Mouse (Mus musculus): ENCODE measurements around the gene Arrdc5. TPM values are rescaled to one million over a fixed set of nuclear protein-coding genes. Genes with fewer than 3 reads are reported as not detected.

The Arrdc5 gene
- polyA plus RNA-seq, 1 experiment from 2014 or later: not detected

DNA sequence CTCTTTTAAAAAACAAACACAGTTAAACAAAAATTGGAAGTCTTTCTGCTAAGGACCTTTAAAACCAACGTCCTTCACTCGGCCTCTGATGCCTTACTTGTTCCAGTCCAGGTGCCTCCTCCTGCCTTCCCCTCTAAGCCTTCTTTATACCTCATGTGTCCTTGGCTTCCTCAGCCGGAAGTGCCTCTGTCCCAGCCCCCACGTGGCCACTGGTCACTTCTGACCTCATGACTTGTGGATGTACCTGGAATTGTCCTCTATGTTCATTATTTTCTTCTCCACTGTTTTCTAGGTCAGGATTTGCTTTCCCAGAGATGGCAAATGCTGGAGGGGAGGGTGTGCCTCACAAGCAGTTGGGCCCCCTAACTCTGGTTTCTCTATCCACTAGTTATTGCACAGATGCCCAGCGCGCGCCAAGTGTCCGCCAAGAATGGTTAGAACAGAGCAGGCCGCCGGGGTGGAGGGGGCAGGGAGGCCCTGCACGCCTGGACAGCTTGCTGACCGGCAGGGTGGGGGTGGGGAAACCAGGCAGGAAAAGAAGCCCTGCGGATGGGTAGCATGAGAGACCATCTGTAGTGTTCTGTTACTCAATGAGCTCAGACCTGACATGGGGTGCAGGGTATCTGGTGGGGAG is 2.4 kb upstream of the Arrdc5 start:
- 0 out of 2 replicates have a peak overlapping the region, but pooled peaks have one; percentile 74 for H3K4me3 ChIP-seq
- no peaks in the 10 kb centered on the region for H3K9me3 ChIP-seq
- no peaks in the 10 kb centered on the region; the same call in 1 of the 2 replicates for H3K27me3 ChIP-seq
- H3K4me2 ChIP-seq: peak overlapping the region; percentile 90
- peaks cover 40% of the 10 kb centered on the region for H3K4me1 ChIP-seq (replicated peaks)
- 26% methylated on average over 13 of the region's 13 CpGs for WGBS
- H3K27ac ChIP-seq (replicated peaks): no peak overlapping the region
- no peak for ATAC-seq (ENCODE audit: low read depth)
- 0 out of 2 replicates have a peak overlapping the region, but pooled peaks have one; percentile 17 for H3K9ac ChIP-seq
- H3K36me3 ChIP-seq: no peaks in the 10 kb centered on the region

GRCm38 (mm10) chr17:56298238-56298637 is 1.8 kb downstream of the Arrdc5 start:
- Histone ChIP-seq H3K27ac (replicated peaks) (no peak overlapping the region), H3K4me3 (no peak overlapping the region), H3K4me2 (no peak overlapping the region), H3K9ac (no peak overlapping the region), H3K4me1 (replicated peaks) (peaks cover 9% of the 10 kb centered on the region), H3K9me3 (no peaks in the 10 kb centered on the region), H3K27me3 (no peaks in the 10 kb centered on the region; the same call in 1 of the 2 replicates), H3K36me3 (no peaks in the 10 kb centered on the region)
- no peak for ATAC-seq (ENCODE audit: low read depth)
- WGBS: 91% methylated on average over 1 of the region's 1 CpGs

DNA sequence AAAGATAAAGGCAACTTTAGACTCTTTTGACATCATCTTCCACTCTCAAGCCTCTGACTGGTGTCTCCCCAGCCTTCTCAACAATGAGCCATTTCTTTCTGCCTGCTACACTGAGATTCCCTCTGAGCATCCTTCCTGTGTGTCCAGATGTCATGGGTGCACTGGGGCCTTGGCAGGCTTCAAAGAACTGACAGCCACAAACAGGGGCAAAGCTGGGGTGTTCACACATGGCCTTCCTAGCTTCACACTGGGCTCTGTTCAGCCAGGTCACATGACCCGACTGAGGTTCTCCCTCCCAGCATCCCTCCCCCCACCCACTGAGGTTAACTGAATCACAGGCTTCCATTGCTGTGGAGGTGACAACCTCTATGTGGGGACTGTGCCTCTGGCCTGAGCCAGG is 3.9 kb downstream of the Arrdc5 start:
- WGBS: 80% methylated on average over 1 of the region's 1 CpGs
- H3K4me1 ChIP-seq (replicated peaks): peaks cover 5% of the 10 kb centered on the region
- H3K9me3 ChIP-seq: no peaks in the 10 kb centered on the region
- no peak overlapping the region for H3K4me2 ChIP-seq
- no peak overlapping the region for H3K9ac ChIP-seq
- ATAC-seq (ENCODE audit: low read depth): no peak
- H3K4me3 ChIP-seq: no peak overlapping the region
- H3K36me3 ChIP-seq: no peaks in the 10 kb centered on the region
- no peak overlapping the region for H3K27ac ChIP-seq (replicated peaks)
- H3K27me3 ChIP-seq: no peaks in the 10 kb centered on the region

- Histone ChIP-seq H3K4me3 (no peak overlapping the region), H3K27me3 (no peaks in the 10 kb centered on the region), H3K4me1 (replicated peaks) (peaks cover 24% of the 10 kb centered on the region), H3K4me2 (no peak overlapping the region), H3K9ac (no peak overlapping the region), H3K9me3 (no peaks in the 10 kb centered on the region), H3K36me3 (no peaks in the 10 kb centered on the region), H3K27ac (replicated peaks) (no peak overlapping the region)
- no peak for ATAC-seq (ENCODE audit: low read depth)
- WGBS: 86% methylated on average over 19 of the region's 19 CpGs
Measured at GRCm38 (mm10) chr17:56294241-56294640, 5.8 kb downstream of the Arrdc5 start.

DNA sequence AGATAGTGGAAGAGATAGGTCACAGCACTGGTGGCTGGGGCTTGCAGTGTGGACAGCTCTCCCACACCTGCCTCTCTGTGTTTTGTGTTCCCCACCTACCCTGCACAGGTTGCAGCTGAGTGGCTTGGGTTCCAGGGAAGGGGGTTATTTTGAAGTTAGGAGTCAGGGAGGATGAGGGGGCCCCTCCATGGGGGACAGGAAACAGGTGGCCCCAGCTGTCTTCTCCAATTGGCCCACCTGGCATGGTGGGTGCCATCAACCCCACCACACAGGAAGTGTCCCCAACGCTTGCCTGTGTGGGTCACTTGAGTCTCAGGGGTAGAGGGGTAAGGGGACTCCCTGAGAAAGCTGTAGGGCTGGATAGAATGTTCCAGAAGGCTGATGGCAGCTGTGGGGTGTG is 6.8 kb downstream of the Arrdc5 start:
- H3K9me3 ChIP-seq: no peaks in the 10 kb centered on the region
- H3K4me2 ChIP-seq: no peak overlapping the region
- H3K9ac ChIP-seq: no peak overlapping the region
- ATAC-seq (ENCODE audit: low read depth): no peak
- H3K27me3 ChIP-seq: no peaks in the 10 kb centered on the region
- no peak overlapping the region for H3K4me3 ChIP-seq
- WGBS: 86% methylated on average over 1 of the region's 1 CpGs
- no peaks in the 10 kb centered on the region for H3K36me3 ChIP-seq
- peaks cover 32% of the 10 kb centered on the region for H3K4me1 ChIP-seq (replicated peaks)
- H3K27ac ChIP-seq (replicated peaks): no peak overlapping the region

GRCm38 (mm10) chr17:56292531-56293222 is 7.4 kb downstream of the Arrdc5 start, which contains the start of gene Plin3:
TSS of gene Plin3 (minus strand) at chr17:56292873.
- Histone ChIP-seq H3K36me3 (no peaks in the 10 kb centered on the region), H3K27me3 (no peaks in the 10 kb centered on the region), H3K4me3 (no peak within 1 kb of the TSS), H3K27ac (replicated peaks) (no peak within 1 kb of the TSS; the same call in 1 of the 2 replicates), H3K4me1 (replicated peaks) (peaks cover 38% of the 10 kb centered on the region), H3K4me2 (no peak within 1 kb of the TSS), H3K9ac (no peak within 1 kb of the TSS; the same call in 1 of the 2 replicates), H3K9me3 (no peaks in the 10 kb centered on the region)
- 86% methylated on average over 4 of the region's 4 CpGs for WGBS
- ATAC-seq (ENCODE audit: low read depth): no peak

DNA sequence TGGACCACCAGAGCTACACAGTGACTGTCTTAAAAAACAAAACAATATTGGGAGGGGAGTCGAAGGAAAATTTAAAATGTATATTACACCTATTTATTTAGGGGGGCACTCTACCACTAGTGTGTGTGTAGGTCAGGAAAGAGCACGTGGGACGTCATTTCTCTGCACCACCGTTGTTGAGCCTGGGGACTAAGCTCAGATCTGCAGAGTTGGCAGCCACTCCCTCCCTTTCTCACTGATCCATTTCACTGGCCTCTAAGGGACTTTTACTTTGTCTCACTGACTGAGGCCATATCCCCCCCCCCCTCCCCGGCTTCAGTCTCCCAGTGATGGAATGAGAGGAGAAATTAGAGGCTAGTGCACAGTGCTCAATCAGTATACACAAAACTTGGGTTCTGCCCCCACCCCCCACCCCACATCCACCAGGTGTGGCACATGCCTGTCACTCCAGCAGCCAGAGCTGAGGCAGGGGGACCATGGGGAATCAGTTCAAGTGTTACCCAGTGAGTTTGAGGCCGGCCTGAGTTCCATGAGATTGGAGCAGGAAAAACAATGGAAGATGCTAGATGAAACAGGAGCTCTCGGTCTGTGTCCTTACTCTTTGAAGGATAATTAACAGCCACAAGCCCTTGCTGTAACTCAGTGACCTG is 8.1 kb downstream of the Arrdc5 start:
- Histone ChIP-seq H3K9ac (no peak overlapping the region; the same call in 1 of the 2 replicates), H3K4me3 (no peak overlapping the region), H3K9me3 (no peaks in the 10 kb centered on the region), H3K27me3 (no peaks in the 10 kb centered on the region), H3K36me3 (no peaks in the 10 kb centered on the region), H3K4me2 (no peak overlapping the region), H3K4me1 (replicated peaks) (peaks cover 40% of the 10 kb centered on the region), H3K27ac (replicated peaks) (no peak overlapping the region; the same call in 1 of the 2 replicates)
- ATAC-seq (ENCODE audit: low read depth): peak; percentile 4; the same call in 1 of the 2 replicates
- WGBS: 57% methylated on average over 7 of the region's 7 CpGs

DNA sequence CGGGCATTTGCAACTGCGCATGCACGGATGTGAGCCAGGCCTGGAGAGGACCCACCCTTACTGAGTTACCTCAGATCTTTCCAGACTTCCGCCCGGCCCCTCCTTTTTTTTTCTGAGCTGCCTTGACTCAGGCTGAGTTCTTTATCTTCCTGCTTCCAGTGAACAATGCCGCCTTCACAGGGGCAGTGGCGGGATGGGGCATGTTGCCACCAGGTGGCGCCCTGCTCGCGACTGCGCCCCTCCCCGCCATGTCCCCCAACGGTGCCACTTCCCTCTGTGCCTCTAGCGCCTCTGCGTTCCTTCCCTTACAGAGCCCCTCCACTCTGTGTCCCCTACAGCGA is 8.9 kb downstream of the Arrdc5 start:
- Histone ChIP-seq H3K4me1 (replicated peaks) (peaks cover 40% of the 10 kb centered on the region), H3K4me2 (peak overlapping the region; percentile 51), H3K27ac (replicated peaks) (peak overlapping the region; percentile 72), H3K27me3 (no peaks in the 10 kb centered on the region), H3K9ac (0 out of 2 replicates have a peak overlapping the region, but pooled peaks have one; percentile 50), H3K4me3 (peak overlapping the region; percentile 35; the same call in 1 of the 2 replicates), H3K9me3 (no peaks in the 10 kb centered on the region), H3K36me3 (no peaks in the 10 kb centered on the region)
- ATAC-seq (ENCODE audit: low read depth): peak; percentile 84
- 1% methylated on average over 16 of the region's 16 CpGs for WGBS

- whole genome bisulfite sequencing: 7% methylated on average over 17 of the region's 17 CpGs
- Histone ChIP-seq H3K27me3 (no peaks in the 10 kb centered on the region), H3K4me1 (replicated peaks) (peaks cover 40% of the 10 kb centered on the region), H3K9me3 (no peaks in the 10 kb centered on the region), H3K36me3 (no peaks in the 10 kb centered on the region), H3K9ac (peak overlapping the region; percentile 60), H3K4me3 (peak overlapping the region; percentile 35), H3K4me2 (peak overlapping the region; percentile 51), H3K27ac (replicated peaks) (peak overlapping the region; percentile 72)
- peak; percentile 72 for ATAC-seq (ENCODE audit: low read depth)
Measured at GRCm38 (mm10) chr17:56290388-56291170, 9.5 kb downstream of the Arrdc5 start.

- ATAC-seq (ENCODE audit: low read depth): no peak
- H3K4me3 ChIP-seq: peak overlapping the region; percentile 35
Measured at GRCm38 (mm10) chr17:56289371-56290331, 10.4 kb downstream of the Arrdc5 start.

DNA sequence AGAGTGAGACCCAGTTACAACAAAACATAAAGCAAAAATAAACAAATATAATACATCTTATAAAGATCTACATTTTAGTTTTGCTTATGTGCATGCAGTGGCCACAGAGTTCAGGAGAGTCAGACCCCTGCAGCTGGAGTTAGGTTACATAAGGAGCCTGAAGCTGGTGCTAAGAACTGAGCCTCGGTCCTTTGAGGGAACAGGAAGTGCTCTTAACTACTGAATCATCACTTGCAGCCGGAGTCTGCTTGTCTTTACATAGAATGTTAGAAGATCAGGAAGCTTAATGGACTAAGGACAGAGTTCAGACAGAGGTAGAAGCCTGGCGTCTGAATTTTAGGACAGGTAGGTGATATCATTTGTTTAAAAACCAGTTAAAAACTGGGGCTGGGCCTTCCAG is 11.2 kb downstream of the Arrdc5 start:
- WGBS: 56% methylated on average over 3 of the region's 3 CpGs
- no peak for ATAC-seq (ENCODE audit: low read depth)
- H3K4me2 ChIP-seq: peak overlapping the region; percentile 51
- H3K4me1 ChIP-seq (replicated peaks): peaks cover 40% of the 10 kb centered on the region
- H3K27me3 ChIP-seq: no peaks in the 10 kb centered on the region
- H3K9ac ChIP-seq: peak overlapping the region; percentile 60; the same call in 1 of the 2 replicates
- peak overlapping the region; percentile 35; the same call in 1 of the 2 replicates for H3K4me3 ChIP-seq
- H3K36me3 ChIP-seq: peaks cover 5% of the 10 kb centered on the region; the same call in 1 of the 2 replicates
- no peaks in the 10 kb centered on the region for H3K9me3 ChIP-seq
- H3K27ac ChIP-seq (replicated peaks): peak overlapping the region; percentile 72; the same call in 1 of the 2 replicates

More at GRCm38 (mm10) chr17:56289371-56290331, 10.4 kb downstream of the Arrdc5 start:
- peak overlapping the region; percentile 51 for H3K4me2 ChIP-seq
- WGBS: 4% methylated on average over 23 of the region's 23 CpGs
- peak overlapping the region; percentile 72 for H3K27ac ChIP-seq (replicated peaks)
- no peaks in the 10 kb centered on the region for H3K36me3 ChIP-seq
- H3K9ac ChIP-seq: peak overlapping the region; percentile 60
- H3K9me3 ChIP-seq: no peaks in the 10 kb centered on the region
- H3K4me1 ChIP-seq (replicated peaks): peaks cover 40% of the 10 kb centered on the region
- H3K27me3 ChIP-seq: no peaks in the 10 kb centered on the region

Data from neural tube, embryonic 13.5 days (tissue).